Mouse (Mus musculus) adrenal gland, adult 8-10 months (tissue): ENCODE measurements around the gene Vtcn1. TPM values are rescaled to one million over a fixed set of nuclear protein-coding genes. Genes with fewer than 3 reads are reported as not detected.

ENCODE experiments used
- DNase-seq: peaks from one replicate; pipeline ENCODE4 v3.0.0; 2022
- total RNA-seq, 4 experiments: library from RNA; stranded (reverse); gene quantifications; 2 replicates each; pipeline ENCODE4 v1.2.4; 2022

The Vtcn1 gene
- total RNA-seq, 4 experiments from 2014 or later = 0.10 to 0.20 TPM; not detected in 2

GRCm38 (mm10) chr3:100856050-100856815 lies 31.0 kb downstream of the Vtcn1 start:
- DNase-seq = no peak

GRCm38 (mm10) chr3:100857139-100857538 lies 31.9 kb downstream of the Vtcn1 start:
- no peak for DNase-seq

GRCm38 (mm10) chr3:100858334-100859002 lies 33.2 kb downstream of the Vtcn1 start:
- DNase-seq = peak; percentile 4

GRCm38 (mm10) chr3:100861307-100862303 lies 36.3 kb downstream of the Vtcn1 start:
- DNase-seq = no peak

- no peak for DNase-seq
Measured at GRCm38 (mm10) chr3:100866946-100867345, 41.7 kb downstream of the Vtcn1 start.

GRCm38 (mm10) chr3:100877057-100877456 lies 51.8 kb downstream of the Vtcn1 start:
- no peak for DNase-seq

GRCm38 (mm10) chr3:100881403-100881802 lies 56.1 kb downstream of the Vtcn1 start:
- no peak for DNase-seq

- no peak for DNase-seq
Measured at GRCm38 (mm10) chr3:100881843-100882634, 56.8 kb downstream of the Vtcn1 start.

- peak; percentile 10 for DNase-seq
Measured at GRCm38 (mm10) chr3:100889234-100889633, 64.0 kb downstream of the Vtcn1 start.

- DNase-seq = no peak
Measured at GRCm38 (mm10) chr3:100890406-100890805, 65.1 kb downstream of the Vtcn1 start.

- peak; percentile 29 for DNase-seq
Measured at GRCm38 (mm10) chr3:100892383-100893335, 67.4 kb downstream of the Vtcn1 start.

- DNase-seq = no peak
Measured at GRCm38 (mm10) chr3:100895500-100895899, 70.2 kb downstream of the Vtcn1 start.

- no peak for DNase-seq
Measured at GRCm38 (mm10) chr3:100906128-100906527, 80.9 kb downstream of the Vtcn1 start.

GRCm38 (mm10) chr3:100906916-100907315 lies 81.7 kb downstream of the Vtcn1 start:
- no peak for DNase-seq

- no peak for DNase-seq
Measured at GRCm38 (mm10) chr3:100908594-100908993, 83.3 kb downstream of the Vtcn1 start.

- no peak for DNase-seq
Measured at GRCm38 (mm10) chr3:100910621-100911020, 85.4 kb downstream of the Vtcn1 start.

GRCm38 (mm10) chr3:100911026-100911425 lies 85.8 kb downstream of the Vtcn1 start:
- no peak for DNase-seq

GRCm38 (mm10) chr3:100911498-100912213 lies 86.4 kb downstream of the Vtcn1 start:
- DNase-seq = no peak

- DNase-seq = no peak
Measured at GRCm38 (mm10) chr3:100916844-100917243, 91.6 kb downstream of the Vtcn1 start.

- DNase-seq = no peak
Measured at GRCm38 (mm10) chr3:100920611-100921140, 95.4 kb downstream of the Vtcn1 start.
